Mouse (Mus musculus): ENCODE results near the gene Alkal2.

DNA sequence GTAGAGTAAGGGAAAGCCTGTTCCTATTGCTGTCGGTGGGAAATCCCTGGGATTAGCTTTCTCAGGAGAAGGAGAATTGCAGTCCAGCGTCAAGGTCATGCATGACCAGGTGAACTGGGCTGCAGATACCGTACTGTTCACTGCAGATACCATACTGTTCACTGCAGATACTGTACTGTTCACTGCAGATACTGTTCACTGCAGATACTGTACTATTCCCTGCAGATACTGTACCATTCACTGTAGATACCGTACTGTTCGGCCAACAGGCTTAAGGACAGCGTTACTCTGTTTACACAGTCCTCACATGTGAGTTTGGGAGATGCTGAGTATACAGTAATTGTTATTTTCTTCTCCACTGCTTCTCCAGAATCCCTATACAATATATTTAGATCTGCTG, 44.1 kb downstream of the Alkal2 start:
- no peak for TF ChIP-seq ZMIZ1 (IDR thresholded peaks at IDR 0.05; ENCODE audit: low read depth, low read length)
- no peak for TF ChIP-seq POLR2A (IDR thresholded peaks at IDR 0.05; ENCODE audit: control insufficient read depth in 1 of 2, insufficient read depth in 1 of 2, low read depth in 1 of 2, low read length in 2 of 2, poor library complexity in 1 of 2)

All from MEL (cell line).